Mouse (Mus musculus): ENCODE data around the gene Thrsp. TPM values are rescaled to one million over a fixed set of nuclear protein-coding genes. Genes with fewer than 3 reads are reported as not detected.

Gene Thrsp
- polyA plus RNA-seq, 1 experiment, result 246 TPM

DNA sequence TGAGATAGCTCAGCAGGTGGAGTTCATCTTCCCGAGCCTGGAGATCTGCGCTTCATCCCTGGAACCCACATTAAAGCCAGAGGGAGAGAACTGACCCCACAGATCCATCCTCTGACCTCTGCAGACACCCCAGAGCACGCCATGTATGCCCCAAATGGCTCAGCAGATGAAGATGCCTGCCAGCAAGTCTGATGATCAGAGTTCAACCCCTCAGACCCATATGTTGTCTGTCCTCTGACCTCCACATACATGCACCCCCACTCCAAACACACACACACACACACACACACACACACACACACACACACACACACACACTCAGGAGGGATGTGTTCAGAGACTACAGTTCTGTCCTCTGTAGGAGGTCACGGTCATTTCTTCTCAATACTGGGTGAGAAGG is 1.1 kb downstream of the Thrsp start:
- 90% methylated on average over 4 of the region's 4 CpGs for WGBS
- Histone ChIP-seq H3K36me3 (ENCODE audit: control insufficient read depth, insufficient read depth, low read length) (no peaks in the 10 kb centered on the region), H3K27me3 (replicated peaks; ENCODE audit: control insufficient read depth, insufficient read depth, low read length) (no peaks in the 10 kb centered on the region), H3K27ac (ENCODE audit: insufficient read depth, low read depth, low read length) (no peak overlapping the region; the same call in 1 of the 2 replicates), H3K4me1 (ENCODE audit: control insufficient read depth, insufficient read depth, low read length) (peaks cover 3% of the 10 kb centered on the region; the same call in 1 of the 2 replicates), H3K4me3 (ENCODE audit: insufficient read depth, low read depth, low read length) (peak overlapping the region; percentile 42; the same call in 1 of the 2 replicates)
- no peak for TF ChIP-seq POLR2A (IDR thresholded peaks at IDR 0.05; ENCODE audit: low read depth, low read length)
- TF ChIP-seq CTCF (conservative IDR thresholded peaks at IDR 0.05; ENCODE audit: insufficient read depth, insufficient read length, low read depth, low read length), result no peak
- DNase-seq, result no peak

DNA sequence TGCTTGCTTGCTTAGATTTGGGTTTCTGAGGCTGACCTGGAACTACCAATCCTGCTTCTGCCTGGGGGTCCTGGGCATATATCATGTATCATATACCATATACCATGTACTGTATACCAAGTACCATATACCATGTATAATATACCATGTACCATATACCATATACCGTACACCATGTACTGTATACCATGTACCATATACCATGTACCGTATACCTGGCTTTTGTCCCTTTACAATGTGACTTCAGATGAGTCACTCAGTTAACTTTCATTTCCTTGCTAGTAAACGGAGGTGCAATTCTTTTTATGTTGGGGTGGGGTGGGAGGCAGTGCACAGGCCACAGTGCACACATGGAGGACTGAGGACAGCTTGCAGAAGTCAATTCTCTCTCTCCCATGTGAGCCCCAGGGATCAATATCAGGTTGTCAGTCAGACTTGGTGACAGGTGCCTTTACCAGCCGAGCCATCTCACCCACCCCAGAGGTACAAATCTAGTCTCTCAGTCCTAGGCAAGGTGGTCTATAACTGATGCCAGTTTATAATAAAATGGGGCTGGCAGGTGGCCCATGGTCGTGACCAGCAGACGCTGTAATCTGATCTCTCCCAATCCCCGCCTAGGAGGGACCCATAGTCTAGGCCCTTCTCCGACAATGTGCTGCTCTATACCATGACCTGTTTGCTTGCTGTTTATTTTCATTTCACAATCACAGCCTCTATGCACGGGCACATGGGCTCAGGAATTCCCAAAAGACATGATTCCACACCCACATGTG is 2.4 kb downstream of the Thrsp start:
- Histone ChIP-seq H3K36me3 (ENCODE audit: control insufficient read depth, insufficient read depth, low read length) (no peaks in the 10 kb centered on the region), H3K27me3 (replicated peaks; ENCODE audit: control insufficient read depth, insufficient read depth, low read length) (no peaks in the 10 kb centered on the region), H3K4me3 (ENCODE audit: insufficient read depth, low read depth, low read length) (peak overlapping the region; percentile 11; the same call in 1 of the 2 replicates), H3K4me1 (ENCODE audit: control insufficient read depth, insufficient read depth, low read length) (peaks cover 3% of the 10 kb centered on the region; the same call in 1 of the 2 replicates), H3K27ac (ENCODE audit: insufficient read depth, low read depth, low read length) (peak overlapping the region; percentile 50; the same call in 1 of the 2 replicates)
- DNase-seq, result no peak
- TF ChIP-seq CTCF (conservative IDR thresholded peaks at IDR 0.05; ENCODE audit: insufficient read depth, insufficient read length, low read depth, low read length), result no peak
- no peak for TF ChIP-seq POLR2A (IDR thresholded peaks at IDR 0.05; ENCODE audit: low read depth, low read length)
- WGBS, result 48% methylated on average over 9 of the region's 9 CpGs

DNA sequence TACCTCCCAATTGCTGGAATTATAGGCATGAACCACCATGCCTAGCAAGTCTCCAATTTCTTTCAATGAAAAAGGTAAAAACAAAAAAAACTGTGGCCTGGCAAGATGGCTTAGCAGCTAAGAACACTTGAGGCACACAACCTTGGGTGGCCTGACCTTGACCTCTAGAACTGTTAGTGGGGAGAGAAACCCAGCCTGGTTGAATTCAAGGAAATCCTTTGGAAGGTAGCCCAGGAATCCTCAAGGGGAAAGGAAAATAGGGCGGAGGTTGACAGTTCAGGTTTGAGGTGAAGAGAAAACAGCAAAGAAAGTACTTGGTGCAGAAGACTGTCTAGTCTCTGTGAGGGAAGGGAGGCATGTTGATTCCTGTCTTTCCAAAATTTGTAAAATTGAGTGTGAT is 3.1 kb downstream of the Thrsp start:
- peak; percentile 88 for DNase-seq
- Histone ChIP-seq H3K4me3 (ENCODE audit: insufficient read depth, low read depth, low read length) (peak overlapping the region; percentile 11; the same call in 1 of the 2 replicates), H3K4me1 (ENCODE audit: control insufficient read depth, insufficient read depth, low read length) (peaks cover 3% of the 10 kb centered on the region; the same call in 1 of the 2 replicates), H3K27me3 (replicated peaks; ENCODE audit: control insufficient read depth, insufficient read depth, low read length) (no peaks in the 10 kb centered on the region), H3K27ac (ENCODE audit: insufficient read depth, low read depth, low read length) (peak overlapping the region; percentile 50; the same call in 1 of the 2 replicates), H3K36me3 (ENCODE audit: control insufficient read depth, insufficient read depth, low read length) (peaks cover 1% of the 10 kb centered on the region; the same call in 1 of the 2 replicates)
- 37% methylated on average over 1 of the region's 1 CpGs for WGBS
- TF ChIP-seq POLR2A (IDR thresholded peaks at IDR 0.05; ENCODE audit: low read depth, low read length) (no peak), CTCF (conservative IDR thresholded peaks at IDR 0.05; ENCODE audit: insufficient read depth, insufficient read length, low read depth, low read length) (no peak)

DNA sequence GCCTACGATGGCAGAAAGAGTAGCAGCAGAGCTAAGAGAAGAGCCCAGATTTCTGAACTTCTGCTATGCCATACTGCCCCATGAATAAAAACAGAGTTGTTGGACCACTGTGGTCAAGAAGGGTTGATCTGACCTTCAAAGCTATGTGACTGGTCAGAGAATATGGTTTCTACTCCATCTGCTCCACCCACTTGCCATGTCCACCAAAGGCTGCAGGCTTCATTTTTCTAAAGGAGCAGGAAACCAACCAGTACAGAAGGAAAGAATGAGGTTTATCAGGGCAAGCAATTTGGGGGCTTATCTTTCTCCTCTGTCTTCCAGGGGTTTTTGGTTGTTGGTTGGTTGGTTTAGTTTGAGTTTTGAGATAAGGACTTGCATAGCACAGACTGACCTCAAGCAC is 3.5 kb downstream of the Thrsp start:
- no peak overlapping the region for H3K27ac ChIP-seq (ENCODE audit: insufficient read depth, low read depth, low read length)
- H3K4me3 ChIP-seq (ENCODE audit: insufficient read depth, low read depth, low read length), result no peak overlapping the region
- TF ChIP-seq CTCF (conservative IDR thresholded peaks at IDR 0.05; ENCODE audit: insufficient read depth, insufficient read length, low read depth, low read length) (no peak), POLR2A (IDR thresholded peaks at IDR 0.05; ENCODE audit: low read depth, low read length) (no peak)
- DNase-seq, result no peak
- WGBS, result 73% methylated on average over 1 of the region's 1 CpGs
- H3K4me1 ChIP-seq (ENCODE audit: control insufficient read depth, insufficient read depth, low read length), result peaks cover 3% of the 10 kb centered on the region; the same call in 1 of the 2 replicates
- peaks cover 4% of the 10 kb centered on the region; the same call in 1 of the 2 replicates for H3K36me3 ChIP-seq (ENCODE audit: control insufficient read depth, insufficient read depth, low read length)
- no peaks in the 10 kb centered on the region for H3K27me3 ChIP-seq (replicated peaks; ENCODE audit: control insufficient read depth, insufficient read depth, low read length)

DNA sequence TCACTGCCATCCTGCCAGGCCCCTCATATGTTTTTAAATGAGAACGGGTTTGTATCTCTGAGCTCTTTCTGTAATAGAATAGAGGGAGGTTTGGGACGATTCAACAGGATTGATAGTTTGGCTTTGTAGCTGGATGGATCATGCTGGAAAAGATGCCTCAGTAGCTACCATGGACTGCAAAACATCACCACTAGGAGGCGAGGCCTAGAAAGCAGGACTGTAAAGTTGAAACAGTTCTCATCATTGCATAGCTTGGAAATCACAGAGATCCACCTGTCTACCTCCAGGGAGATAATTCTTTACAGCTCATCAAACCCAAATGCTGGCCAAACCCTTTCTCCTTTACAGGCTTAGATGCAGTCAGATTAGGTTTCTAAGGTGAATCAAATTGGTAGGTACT is 6.0 kb downstream of the Thrsp start:
- DNase-seq, result no peak
- Histone ChIP-seq H3K36me3 (ENCODE audit: control insufficient read depth, insufficient read depth, low read length) (peaks cover 6% of the 10 kb centered on the region; the same call in 1 of the 2 replicates), H3K4me3 (ENCODE audit: insufficient read depth, low read depth, low read length) (no peak overlapping the region), H3K27me3 (replicated peaks; ENCODE audit: control insufficient read depth, insufficient read depth, low read length) (no peaks in the 10 kb centered on the region), H3K27ac (ENCODE audit: insufficient read depth, low read depth, low read length) (no peak overlapping the region), H3K4me1 (ENCODE audit: control insufficient read depth, insufficient read depth, low read length) (peaks cover 3% of the 10 kb centered on the region; the same call in 1 of the 2 replicates)
- WGBS, result 81% methylated on average over 3 of the region's 3 CpGs
- TF ChIP-seq CTCF (conservative IDR thresholded peaks at IDR 0.05; ENCODE audit: insufficient read depth, insufficient read length, low read depth, low read length) (peak; percentile 30; the same call in 1 of the 2 replicates), POLR2A (IDR thresholded peaks at IDR 0.05; ENCODE audit: low read depth, low read length) (no peak)

DNA sequence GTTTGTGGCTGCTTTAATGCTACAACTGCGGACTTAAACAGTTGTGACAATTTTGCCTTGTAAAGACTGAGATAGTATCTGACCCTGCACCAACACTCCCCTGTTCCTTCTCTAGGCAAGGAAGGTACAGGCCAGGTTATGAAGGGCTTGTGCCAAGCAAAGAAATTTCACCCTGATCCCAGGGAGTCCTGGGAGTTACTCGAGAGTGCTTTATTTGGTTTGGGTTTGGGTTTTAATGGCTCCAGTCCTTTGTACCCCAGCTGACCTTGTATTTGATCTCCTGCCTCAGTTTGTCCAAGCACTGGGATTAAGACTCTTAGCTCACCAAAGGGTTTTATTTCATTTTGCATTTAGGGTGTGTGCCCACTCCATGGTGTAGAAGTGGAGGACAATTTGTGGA is 6.4 kb downstream of the Thrsp start:
- Histone ChIP-seq H3K4me1 (ENCODE audit: control insufficient read depth, insufficient read depth, low read length) (peaks cover 3% of the 10 kb centered on the region; the same call in 1 of the 2 replicates), H3K27me3 (replicated peaks; ENCODE audit: control insufficient read depth, insufficient read depth, low read length) (no peaks in the 10 kb centered on the region), H3K27ac (ENCODE audit: insufficient read depth, low read depth, low read length) (no peak overlapping the region), H3K36me3 (ENCODE audit: control insufficient read depth, insufficient read depth, low read length) (peaks cover 6% of the 10 kb centered on the region; the same call in 1 of the 2 replicates), H3K4me3 (ENCODE audit: insufficient read depth, low read depth, low read length) (no peak overlapping the region)
- TF ChIP-seq CTCF (conservative IDR thresholded peaks at IDR 0.05; ENCODE audit: insufficient read depth, insufficient read length, low read depth, low read length), result no peak
- WGBS, result 85% methylated on average over 2 of the region's 2 CpGs
- DNase-seq, result no peak

DNA sequence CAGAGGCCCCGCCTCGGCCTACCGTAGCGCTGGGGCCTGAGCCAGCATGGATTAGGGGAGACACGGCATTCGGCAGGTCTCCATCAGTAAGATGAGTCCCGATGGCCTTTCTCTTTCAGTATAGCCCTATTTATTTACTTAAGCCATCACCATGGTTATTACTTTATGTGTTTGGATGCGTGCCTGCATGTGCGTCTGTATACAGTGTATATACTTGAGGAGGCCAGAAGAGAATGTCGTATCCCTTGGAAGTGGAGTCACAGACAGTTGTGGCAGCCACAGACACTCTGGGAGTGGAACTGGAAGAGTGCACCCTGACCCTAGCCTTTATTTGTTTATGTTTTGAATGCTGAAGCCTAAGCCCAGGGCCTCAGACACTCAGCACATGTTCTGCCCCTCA is 10.4 kb downstream of the Thrsp start:
- no peak for TF ChIP-seq CTCF (conservative IDR thresholded peaks at IDR 0.05; ENCODE audit: insufficient read depth, insufficient read length, low read depth, low read length)
- TF ChIP-seq POLR2A (IDR thresholded peaks at IDR 0.05; ENCODE audit: low read depth, low read length), result no peak
- WGBS, result 77% methylated on average over 10 of the region's 10 CpGs

More for the DNA sequence above, 10.4 kb downstream of the Thrsp start:
- Histone ChIP-seq H3K4me1 (ENCODE audit: control insufficient read depth, insufficient read depth, low read length) (peaks cover 2% of the 10 kb centered on the region; the same call in 1 of the 2 replicates), H3K27me3 (replicated peaks; ENCODE audit: control insufficient read depth, insufficient read depth, low read length) (no peaks in the 10 kb centered on the region), H3K4me3 (ENCODE audit: insufficient read depth, low read depth, low read length) (no peak overlapping the region), H3K27ac (ENCODE audit: insufficient read depth, low read depth, low read length) (no peak overlapping the region), H3K36me3 (ENCODE audit: control insufficient read depth, insufficient read depth, low read length) (peaks cover 6% of the 10 kb centered on the region; the same call in 1 of the 2 replicates)
- no peak for DNase-seq
